Mouse (Mus musculus) heart, postnatal 0 days (tissue): ENCODE measurements at regions not wholly inside any gene's neighbourhood (a gene's known extent, or its start where the extent isn't known, plus 50 kb on each side); places are given as distances from the start of the nearest gene placed in this dataset.

ENCODE experiments used
- ATAC-seq: fragments of 200-750 bp; cut with Nextera tagmentation; 2 replicates; pipeline ENCODE4 v1.8.0; 2017; ENCODE audit warnings: low read depth, moderate number of reproducible peaks, moderate library complexity; ENCODE audit not compliant: insufficient read depth
- DNase-seq: peaks from one replicate; pipeline ENCODE4 v3.0.0-alpha.2; 2016; ENCODE audit warnings: low spot score
- H3K27ac ChIP-seq: fragments of 300-500 bp; sonication (generic); 2 replicates; pipeline ENCODE4 v1.5.1; 2014; ENCODE audit warnings: low read depth, mild to moderate bottlenecking
- H3K27me3 ChIP-seq: fragments of 300-500 bp; sonication (generic); 2 replicates; pipeline ENCODE4 v1.6.1; 2014; ENCODE audit warnings: low read length, mixed read lengths; ENCODE audit not compliant: control insufficient read depth, insufficient read depth
- H3K36me3 ChIP-seq: fragments of 300-500 bp; sonication (generic); replicated peaks from 2 replicates; pipeline ENCODE4 v1.6.1; 2014; ENCODE audit warnings: low read length, mixed read lengths; ENCODE audit not compliant: control insufficient read depth, insufficient read depth
- H3K4me1 ChIP-seq: fragments of 300-500 bp; sonication (generic); 2 replicates; pipeline ENCODE4 v1.6.1; 2014; ENCODE audit warnings: antibody characterized with exemption; ENCODE audit not compliant: control insufficient read depth, insufficient read depth
- H3K4me2 ChIP-seq: fragments of 300-500 bp; sonication (generic); 2 replicates; pipeline ENCODE4 v1.6.1; 2014; ENCODE audit warnings: low read depth, mild to moderate bottlenecking, low read length, moderate library complexity
- H3K4me3 ChIP-seq: fragments of 300-500 bp; sonication (generic); 2 replicates; pipeline ENCODE4 v1.5.1; 2014; ENCODE audit warnings: low read depth, low read length
- H3K9ac ChIP-seq: fragments of 300-500 bp; sonication (generic); replicated peaks from 2 replicates; pipeline ENCODE4 v1.6.1; 2014; ENCODE audit warnings: low read depth, low read length, mixed read lengths
- H3K9me3 ChIP-seq: fragments of 300-500 bp; sonication (generic); replicated peaks from 2 replicates; pipeline ENCODE4 v1.6.1; 2016; ENCODE audit warnings: low read length; ENCODE audit not compliant: control insufficient read depth
- CTCF ChIP-seq: IDR thresholded peaks from 2 replicates; pipeline ENCODE4 v1.5.1; 2016; ENCODE audit warnings: antibody characterized with exemption, control low read depth, low read depth
- EP300 ChIP-seq: IDR thresholded peaks from 2 replicates; pipeline ENCODE4 v1.6.1; 2016; ENCODE audit warnings: antibody characterized with exemption, low read depth
- WGBS: fragments of 180-500 bp; shearing (Covaris S2); extraction: QIAGEN DNeasy Blood & Tissue Kit; methylation state at CpG from one replicate; pipeline ENCODE4 v1.1.7; 2014; 5-methylcytosine and 5-hydroxymethylcytosine counted together

DNA sequence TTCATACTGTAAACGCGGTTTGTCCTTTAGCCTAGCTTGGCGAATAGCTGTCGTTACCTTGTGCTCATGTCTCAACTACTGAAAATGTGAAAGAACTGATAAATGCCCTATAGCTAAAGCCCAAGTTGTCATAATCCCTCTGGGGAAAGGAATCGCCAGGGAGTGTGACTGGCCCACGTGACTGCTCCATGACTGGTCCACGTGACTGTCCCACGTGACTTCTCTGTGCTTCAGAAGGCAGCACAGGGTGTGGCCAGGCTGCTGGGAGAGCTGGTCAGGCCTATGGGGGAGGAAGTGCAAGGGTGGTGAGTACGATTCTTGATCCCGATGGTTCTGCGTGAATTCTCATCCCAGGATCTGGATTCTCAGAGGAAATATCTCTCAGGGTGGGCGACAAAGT, 114.4 kb downstream of the Zfp326 start:
- 80% methylated on average over 12 of the region's 12 CpGs for WGBS

GRCm38 (mm10) chr5:105986401-105986800, 110.0 kb downstream of the Zfp326 start:
- no peak for TF ChIP-seq EP300
- TF ChIP-seq CTCF = peak; percentile 63
- Histone ChIP-seq H3K9ac (no peak overlapping the region), H3K4me3 (no peak overlapping the region), H3K27me3 (no peaks in the 10 kb centered on the region), H3K4me2 (no peak overlapping the region), H3K36me3 (no peaks in the 10 kb centered on the region), H3K9me3 (no peaks in the 10 kb centered on the region), H3K27ac (no peak overlapping the region), H3K4me1 (no peaks in the 10 kb centered on the region)
- DNase-seq (peak; percentile 69), ATAC-seq (no peak)
- 28% methylated on average over 7 of the region's 7 CpGs for WGBS

More for the DNA sequence above, 114.4 kb downstream of the Zfp326 start:
- H3K9me3 ChIP-seq = no peaks in the 10 kb centered on the region
- H3K9ac ChIP-seq = no peak overlapping the region
- DNase-seq (no peak), ATAC-seq (no peak)
- no peak overlapping the region for H3K4me2 ChIP-seq
- no peaks in the 10 kb centered on the region for H3K4me1 ChIP-seq
- TF ChIP-seq CTCF (no peak), EP300 (no peak)
- H3K27ac ChIP-seq = no peak overlapping the region
- no peaks in the 10 kb centered on the region for H3K36me3 ChIP-seq
- H3K4me3 ChIP-seq = no peak overlapping the region
- H3K27me3 ChIP-seq = no peaks in the 10 kb centered on the region

DNA sequence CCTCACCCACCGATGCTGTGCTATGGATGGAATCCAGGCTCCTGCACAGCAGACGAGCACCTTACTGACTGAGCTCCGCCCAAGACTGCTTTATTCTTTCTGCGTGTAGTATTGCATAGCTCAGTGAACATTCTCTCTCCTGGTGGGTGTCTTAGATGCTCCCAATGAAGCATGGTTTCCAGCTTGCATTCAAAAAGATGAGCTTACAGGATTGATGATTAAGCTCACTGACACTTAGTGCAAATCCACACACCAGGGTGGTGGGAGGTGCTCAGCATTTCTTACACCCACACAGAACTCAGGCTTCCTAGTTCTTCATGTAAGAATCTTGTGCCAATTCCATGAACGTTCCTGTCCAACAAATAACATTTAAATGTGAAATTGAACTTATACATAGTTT, 106.8 kb downstream of the Zfp326 start:
- H3K4me3 ChIP-seq = no peak overlapping the region
- no peaks in the 10 kb centered on the region for H3K27me3 ChIP-seq
- H3K9me3 ChIP-seq = no peaks in the 10 kb centered on the region
- no peak overlapping the region for H3K9ac ChIP-seq
- WGBS = 78% methylated on average over 5 of the region's 5 CpGs
- no peaks in the 10 kb centered on the region for H3K4me1 ChIP-seq
- DNase-seq = no peak
- ATAC-seq = no peak
- TF ChIP-seq EP300 (no peak), CTCF (no peak)
- H3K36me3 ChIP-seq = no peaks in the 10 kb centered on the region
- no peak overlapping the region for H3K27ac ChIP-seq
- no peak overlapping the region for H3K4me2 ChIP-seq

DNA sequence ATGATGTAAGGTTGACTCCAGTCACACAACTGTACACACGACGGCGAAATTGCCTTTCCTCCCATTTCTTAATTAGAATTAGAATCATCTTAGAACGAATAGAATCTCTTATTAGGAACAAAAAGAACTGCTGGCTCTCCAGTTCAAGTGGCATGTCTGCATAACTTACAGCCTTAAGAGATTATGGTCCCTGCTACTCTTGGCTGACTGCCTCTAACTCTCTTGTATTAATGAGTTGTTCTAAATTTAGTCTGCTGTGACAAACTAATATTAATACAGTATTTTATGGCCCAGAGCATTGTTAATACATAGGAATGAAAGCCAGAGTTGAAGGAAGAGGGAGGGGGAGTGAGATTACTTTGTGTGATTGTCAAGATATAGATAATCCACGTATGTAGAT, 100.4 kb downstream of the Zfp326 start:
- H3K4me2 ChIP-seq = peak overlapping the region; percentile 0; the same call in 1 of the 2 replicates
- 15% methylated on average over 5 of the region's 5 CpGs for WGBS
- no peak overlapping the region for H3K4me3 ChIP-seq
- H3K9ac ChIP-seq = no peak overlapping the region
- H3K4me1 ChIP-seq = peaks cover 8% of the 10 kb centered on the region
- TF ChIP-seq CTCF = no peak
- no peak for TF ChIP-seq EP300
- H3K27ac ChIP-seq = no peak overlapping the region
- H3K27me3 ChIP-seq = no peaks in the 10 kb centered on the region
- ATAC-seq (no peak), DNase-seq (peak; percentile 77)
- H3K36me3 ChIP-seq = no peaks in the 10 kb centered on the region
- H3K9me3 ChIP-seq = no peaks in the 10 kb centered on the region

DNA sequence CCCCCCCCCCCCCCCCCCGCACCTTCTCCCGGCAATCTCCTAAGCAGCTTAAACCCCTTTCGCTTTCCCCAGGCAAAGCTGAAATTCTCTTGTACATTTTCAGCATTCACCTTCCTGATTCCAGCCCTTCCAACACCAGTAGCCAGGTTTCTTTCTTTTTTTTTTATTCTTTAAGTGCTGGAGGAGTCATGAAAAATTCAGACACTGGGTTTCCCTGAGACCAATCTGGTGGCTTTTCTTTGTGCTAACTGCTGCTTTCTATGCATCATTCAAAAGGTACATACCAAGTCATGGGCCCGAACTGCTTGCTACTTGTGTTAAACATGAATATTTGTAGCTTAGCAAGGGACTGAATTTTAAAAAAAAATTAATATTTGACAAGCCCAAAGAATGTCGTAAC, 99.7 kb downstream of the Zfp326 start:
- no peak overlapping the region for H3K27ac ChIP-seq
- DNase-seq (no peak), ATAC-seq (no peak)
- 58% methylated on average over 4 of the region's 5 CpGs for WGBS
- H3K36me3 ChIP-seq = no peaks in the 10 kb centered on the region
- H3K9me3 ChIP-seq = no peaks in the 10 kb centered on the region
- H3K4me3 ChIP-seq = peak overlapping the region; percentile 23
- no peak for TF ChIP-seq EP300
- TF ChIP-seq CTCF = no peak
- no peak overlapping the region for H3K9ac ChIP-seq
- H3K27me3 ChIP-seq = no peaks in the 10 kb centered on the region
- peaks cover 8% of the 10 kb centered on the region for H3K4me1 ChIP-seq
- peak overlapping the region; percentile 43 for H3K4me2 ChIP-seq

GRCm38 (mm10) chr5:105975275-105976011, 99.1 kb downstream of the Zfp326 start:
- Histone ChIP-seq H3K4me2 (peak overlapping the region; percentile 43), H3K36me3 (no peaks in the 10 kb centered on the region), H3K9me3 (no peaks in the 10 kb centered on the region), H3K9ac (no peak overlapping the region), H3K4me3 (peak overlapping the region; percentile 23), H3K27ac (no peak overlapping the region), H3K27me3 (no peaks in the 10 kb centered on the region), H3K4me1 (peaks cover 8% of the 10 kb centered on the region)
- DNase-seq (peak; percentile 28), ATAC-seq (peak; percentile 41; the same call in 1 of the 2 replicates)
- WGBS = 48% methylated on average over 20 of the region's 21 CpGs
- TF ChIP-seq EP300 = no peak
- TF ChIP-seq CTCF = no peak
